Mouse (Mus musculus) spleen, postnatal 4 days (tissue): ENCODE results near the gene AI661453.
"Not testable (repeated sequence)": the region's sequence is repeated elsewhere in the genome, so short reads cannot be mapped to it uniquely, and the experiment has no call there.

Experiments
- DNase-seq, 2 experiments: peaks; one replicate each; pipeline ENCODE4 v3.0.0; 2022; ENCODE audit warnings: low spot score in 2 of 2

The AI661453 gene

GRCm38 (mm10) chr17:47436156-47436906 is at the start of gene AI661453:
TSS of gene AI661453 (plus strand) at chr17:47436615.
- DNase-seq: no peak

GRCm38 (mm10) chr17:47386649-47387048 is 49.8 kb upstream of the AI661453 start:
- DNase-seq: peak; percentile 69 to 89

GRCm38 (mm10) chr17:47394223-47394869 is 42.1 kb upstream of the AI661453 start:
- no peak for DNase-seq

- DNase-seq: peak; percentile 57 to 76
These were observed 41.0 kb upstream of the AI661453 start for GRCm38 (mm10) chr17:47395376-47395913.

GRCm38 (mm10) chr17:47399091-47399490 is 37.3 kb upstream of the AI661453 start:
- no peak for DNase-seq

GRCm38 (mm10) chr17:47400451-47400850 is 36.0 kb upstream of the AI661453 start, which contains the start of gene Guca1a:
TSS of gene Guca1a (minus strand) at chr17:47400584.
- no peak for DNase-seq

- no peak for DNase-seq
These were observed 28.5 kb upstream of the AI661453 start for GRCm38 (mm10) chr17:47407717-47408557.

- peak; percentile 50 to 85 for DNase-seq
These were observed 27.9 kb upstream of the AI661453 start for GRCm38 (mm10) chr17:47408558-47408898.

GRCm38 (mm10) chr17:47409897-47410861 is 26.2 kb upstream of the AI661453 start:
- not testable (repeated sequence) for DNase-seq

- no peak for DNase-seq
These were observed 16.2 kb upstream of the AI661453 start for GRCm38 (mm10) chr17:47420195-47420594.

- DNase-seq: no peak
These were observed 14.8 kb upstream of the AI661453 start for GRCm38 (mm10) chr17:47421566-47421965.

- DNase-seq: not testable (repeated sequence)
These were observed 13.8 kb upstream of the AI661453 start for GRCm38 (mm10) chr17:47422616-47423015.

- DNase-seq: no peak
These were observed 12.2 kb upstream of the AI661453 start for GRCm38 (mm10) chr17:47424186-47424585.

- no peak for DNase-seq
These were observed 9.1 kb upstream of the AI661453 start for GRCm38 (mm10) chr17:47427316-47427715.

GRCm38 (mm10) chr17:47428831-47429304 is 7.5 kb upstream of the AI661453 start:
- no peak for DNase-seq

- no peak for DNase-seq
These were observed 5.6 kb upstream of the AI661453 start for GRCm38 (mm10) chr17:47430815-47431214.

- DNase-seq: no peak
These were observed 612 bp downstream of the AI661453 start, which contains the start of gene 1700001C19Rik for GRCm38 (mm10) chr17:47436907-47437547. TSS of gene 1700001C19Rik (minus strand) at chr17:47437376.

- DNase-seq: no peak
These were observed 2.2 kb downstream of the AI661453 start for GRCm38 (mm10) chr17:47438611-47439010.

- no peak for DNase-seq
These were observed 3.1 kb downstream of the AI661453 start for GRCm38 (mm10) chr17:47439396-47440028.
